Mouse (Mus musculus): ENCODE measurements around the gene Dusp6. TPM values are rescaled to one million over a fixed set of nuclear protein-coding genes. Genes with fewer than 3 reads are reported as not detected.

Gene Dusp6
- total RNA-seq, 2 experiments from 2014 or later: 29.2 to 38.3 TPM

GRCm38 (mm10) chr10:99244655-99245260 lies 18.3 kb upstream of the Dusp6 start:
- intact Hi-C loops (cut with DNase I): no loop called here
- no peak for DNase-seq

- DNase-seq: no peak
- intact Hi-C loops (cut with DNase I): no loop called here
These were observed 16.1 kb upstream of the Dusp6 start for GRCm38 (mm10) chr10:99246797-99247508.

- intact Hi-C loops (cut with DNase I): no loop called here
- DNase-seq: peak in 1 of 2 experiments; percentile 30
These were observed 12.2 kb upstream of the Dusp6 start for GRCm38 (mm10) chr10:99250874-99251281.

- intact Hi-C loops (cut with DNase I): no loop called here
- DNase-seq: no peak
These were observed 9.6 kb upstream of the Dusp6 start for GRCm38 (mm10) chr10:99253412-99253811.

GRCm38 (mm10) chr10:99255830-99256570 lies 7.0 kb upstream of the Dusp6 start:
- no peak for DNase-seq

GRCm38 (mm10) chr10:99257531-99257930 lies 5.5 kb upstream of the Dusp6 start:
- DNase-seq: no peak
- intact Hi-C loops (cut with DNase I): loop anchor here (1.0 kb wide), 1 partner anchor 22 kb away; no protein-coding TSS in a partner anchor

More at GRCm38 (mm10) chr10:99255830-99256570, 7.0 kb upstream of the Dusp6 start:
- intact Hi-C loops (cut with DNase I): no loop called here

GRCm38 (mm10) chr10:99259840-99260239 lies 3.2 kb upstream of the Dusp6 start:
- DNase-seq: no peak
- intact Hi-C loops (cut with DNase I): loop anchor here (2.0 to 5.0 kb wide), 2 partner anchors 29 to 272 kb away; no protein-coding TSS in a partner anchor

- intact Hi-C loops (cut with DNase I): loop anchor here (1.0 to 5.0 kb wide), 3 partner anchors 30 to 315 kb away; no protein-coding TSS in a partner anchor
- no peak for DNase-seq
These were observed 1.8 kb upstream of the Dusp6 start for GRCm38 (mm10) chr10:99261151-99261635.

GRCm38 (mm10) chr10:99261636-99262318 lies 1.3 kb upstream of the Dusp6 start:
- peak; percentile 91 to 93 for DNase-seq
- intact Hi-C loops (cut with DNase I): loop anchor here (1.0 to 5.0 kb wide), 5 partner anchors 31 to 315 kb away; no protein-coding TSS in a partner anchor

- intact Hi-C loops (cut with DNase I): loop anchor here (2.0 to 5.0 kb wide), 3 partner anchors 60 to 270 kb away; no protein-coding TSS in a partner anchor
- DNase-seq: peak in 1 of 2 experiments; percentile 64
These were observed 638 bp upstream of the Dusp6 start for GRCm38 (mm10) chr10:99262319-99262866.

GRCm38 (mm10) chr10:99263419-99264221 lies 589 bp downstream of the Dusp6 start:
- intact Hi-C loops (cut with DNase I): loop anchor here (2.0 to 5.0 kb wide), 5 partner anchors 61 to 269 kb away; no protein-coding TSS in a partner anchor
- peak in 1 of 2 experiments; percentile 52 for DNase-seq

GRCm38 (mm10) chr10:99264301-99265010 lies 1.4 kb downstream of the Dusp6 start:
- DNase-seq: peak; percentile 51 to 57
- intact Hi-C loops (cut with DNase I): loop anchor here (2.0 to 5.0 kb wide), 3 partner anchors 68 to 268 kb away; no protein-coding TSS in a partner anchor

- DNase-seq: peak; percentile 58 to 59
- intact Hi-C loops (cut with DNase I): loop anchor here (2.0 kb wide), 2 partner anchors 68 to 96 kb away; no protein-coding TSS in a partner anchor
These were observed 2.1 kb downstream of the Dusp6 start for GRCm38 (mm10) chr10:99265011-99265694.

- DNase-seq: no peak
- intact Hi-C loops (cut with DNase I): no loop called here
These were observed 3.0 kb downstream of the Dusp6 start for GRCm38 (mm10) chr10:99266025-99266424.

GRCm38 (mm10) chr10:99267621-99268020 lies 4.6 kb downstream of the Dusp6 start:
- intact Hi-C loops (cut with DNase I): loop anchor here (2.0 kb wide), 1 partner anchor 141 kb away; no protein-coding TSS in a partner anchor

GRCm38 (mm10) chr10:99268421-99269300 lies 5.6 kb downstream of the Dusp6 start:
- intact Hi-C loops (cut with DNase I): loop anchor here (2.0 kb wide), 1 partner anchor 140 kb away; no protein-coding TSS in a partner anchor
- peak; percentile 82 to 86 for DNase-seq

More at GRCm38 (mm10) chr10:99267621-99268020, 4.6 kb downstream of the Dusp6 start:
- DNase-seq: no peak
